Mouse (Mus musculus): ENCODE data around the gene Ly6g6f. TPM values are rescaled to one million over a fixed set of nuclear protein-coding genes. Genes with fewer than 3 reads are reported as not detected.

The Ly6g6f gene
- polyA plus RNA-seq (2021; fragmentation: Nextera tagmentation): 1.6 and 2.2 TPM in 2 replicates
- long read RNA-seq, experiment 1: 0 reads
- long read RNA-seq, experiment 2, partial matches to known transcripts: 1 of 1 reads
- long read RNA-seq, experiment 2, other reads (novel, unspliced or antisense): 0 of 1 reads

DNA sequence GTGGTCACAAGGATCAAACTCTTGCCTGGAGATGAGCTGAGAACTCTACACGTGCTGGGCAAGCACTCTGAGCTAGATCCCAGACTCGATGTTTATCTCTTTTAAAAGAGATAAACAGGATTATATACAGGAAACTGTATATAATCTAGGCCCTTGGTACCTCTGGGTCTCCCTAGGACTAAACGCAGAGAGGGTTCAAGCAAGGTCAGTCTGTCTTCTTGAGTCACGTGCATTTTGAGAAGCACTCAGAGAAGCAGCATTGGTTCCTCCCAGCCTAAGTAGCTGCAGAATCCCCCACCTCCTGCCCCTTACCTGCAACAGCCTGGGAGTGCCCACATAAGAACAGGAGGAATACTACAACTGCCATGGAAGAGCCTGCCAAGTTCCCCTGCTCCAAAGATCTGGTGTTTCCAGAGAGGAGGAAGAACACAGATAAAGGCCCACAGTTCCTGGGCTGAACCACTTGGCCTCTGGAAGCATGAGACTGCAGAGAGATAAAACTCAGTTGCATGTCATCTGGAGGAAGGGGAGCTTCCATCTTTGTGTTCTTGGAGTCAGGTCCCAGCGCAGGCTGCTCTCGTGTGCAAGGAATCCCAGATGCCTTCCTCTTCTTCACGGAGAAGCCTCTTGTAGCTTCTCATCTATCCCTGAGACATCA, at the start of gene Ly6g6f:
Gene Ly6g6f, minus strand, starts transcription at position 403 of the 658 bp plus-strand sequence.

DNA sequence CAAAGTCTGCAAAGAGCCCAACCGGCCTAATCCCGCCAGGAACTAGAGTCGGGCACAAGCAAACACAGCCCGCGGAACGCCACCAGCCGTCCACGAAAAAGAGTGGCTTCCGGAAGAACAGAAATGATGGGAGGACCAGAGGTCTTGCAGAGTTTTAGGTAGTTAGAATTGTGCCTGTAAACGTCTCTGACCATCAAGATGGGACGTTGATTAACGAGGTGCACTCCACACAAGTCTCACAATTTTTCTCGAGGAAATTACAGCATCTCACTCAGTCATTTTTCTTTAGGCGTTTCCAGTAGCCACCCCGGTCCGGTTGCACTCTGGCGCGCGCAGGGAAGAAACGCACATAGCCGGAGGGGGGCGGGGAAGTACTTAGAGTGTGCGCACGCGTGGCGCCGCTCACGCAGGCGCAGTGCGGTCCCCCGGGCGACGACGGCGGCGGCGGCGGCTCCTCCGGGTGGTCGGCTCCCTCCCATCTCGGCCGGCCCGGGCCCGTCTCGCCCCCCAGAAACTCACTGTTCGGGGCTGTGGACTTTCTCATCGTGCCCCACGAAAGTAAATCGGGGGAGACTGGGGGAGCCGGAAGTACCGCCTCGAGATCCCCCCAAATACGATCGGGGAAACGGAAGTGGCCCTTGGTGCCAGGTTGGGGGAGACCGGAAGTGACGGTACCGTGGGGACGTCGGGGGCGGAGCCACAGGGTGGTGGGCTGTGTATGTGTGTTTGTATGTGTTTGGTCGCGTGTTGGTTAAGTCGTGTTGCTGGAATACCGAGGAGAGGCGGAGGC, 49.6 kb upstream of the Ly6g6f start, which contains the start of gene Bag6:
Gene Bag6, plus strand, starts transcription at position 378 of the 790 bp plus-strand sequence.

GRCm38 (mm10) chr17:35131500-35132173, 46.2 kb upstream of the Ly6g6f start, which contains the start of gene Apom:
Gene Apom (minus strand): TSS chr17:35132050.

DNA sequence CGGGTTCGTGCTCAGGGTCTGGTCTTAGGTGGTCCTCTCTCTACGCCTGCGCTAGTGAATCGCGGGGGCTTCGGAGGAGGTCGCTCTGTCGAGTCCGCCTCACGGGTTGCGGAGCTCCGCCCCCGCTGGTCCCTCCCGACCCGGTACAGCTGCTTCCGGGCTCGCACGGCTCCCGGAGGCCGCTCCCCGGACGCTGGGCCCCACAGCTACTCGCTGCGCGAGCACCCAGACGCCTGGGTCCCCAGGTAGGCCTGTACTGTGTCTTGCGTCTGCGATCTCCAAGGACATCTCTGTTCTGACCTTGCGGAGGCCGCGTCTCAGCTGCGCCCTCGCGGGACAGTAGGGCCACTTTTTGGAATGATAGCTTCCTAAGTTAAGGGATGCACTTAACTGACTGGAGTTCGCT, 40.8 kb upstream of the Ly6g6f start, which contains the start of gene D17H6S53E:
Gene D17H6S53E, plus strand, starts transcription at position 168 of the 406 bp plus-strand sequence.

GRCm38 (mm10) chr17:35121871-35122303, 36.5 kb upstream of the Ly6g6f start, which contains the start of gene Csnk2b:
Gene Csnk2b (minus strand): TSS chr17:35122053.

DNA sequence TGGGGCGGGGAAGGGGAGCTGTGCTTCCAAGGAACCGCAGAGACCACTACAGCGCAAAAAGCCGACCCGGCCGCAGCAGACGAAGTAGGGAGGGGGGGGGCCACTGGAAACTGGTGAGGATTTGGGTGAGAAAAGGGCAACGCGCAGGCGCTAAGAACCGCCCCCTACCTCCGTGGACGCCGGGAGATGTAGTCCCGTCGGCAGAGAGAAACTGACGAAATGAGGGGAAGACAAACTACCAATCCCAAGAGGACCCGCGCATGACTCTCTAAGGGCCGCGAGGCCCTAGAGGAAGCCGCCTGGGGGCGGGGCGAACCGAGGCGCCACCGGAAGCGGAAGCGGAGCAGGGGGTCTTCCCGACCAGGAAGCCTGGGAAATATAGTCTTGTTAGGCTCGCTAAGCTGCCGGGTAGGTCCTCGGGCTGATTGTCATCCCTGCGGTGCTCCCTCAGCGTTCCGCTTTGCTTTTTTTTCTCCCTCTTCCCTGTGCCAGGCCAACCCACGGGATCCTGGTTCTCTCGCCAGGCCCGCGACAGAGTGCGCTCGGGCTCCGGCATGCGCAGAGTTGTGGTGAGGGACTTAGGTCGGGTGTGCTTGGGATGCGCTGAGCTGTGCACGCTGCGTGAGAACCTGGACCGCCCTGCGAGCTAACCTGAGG, 35.9 kb upstream of the Ly6g6f start, which contains the start of gene Gpank1:
Gene Gpank1, plus strand, starts transcription at position 313 of the 657 bp plus-strand sequence.

GRCm38 (mm10) chr17:35115046-35116019, 29.9 kb upstream of the Ly6g6f start, which contains the start of gene Ly6g5b:
Gene Ly6g5b (minus strand): TSS chr17:35115428.

GRCm38 (mm10) chr17:35108097-35108496, 22.7 kb upstream of the Ly6g6f start, which contains the start of gene Ly6g5c:
Gene Ly6g5c (plus strand): TSS chr17:35108279.

DNA sequence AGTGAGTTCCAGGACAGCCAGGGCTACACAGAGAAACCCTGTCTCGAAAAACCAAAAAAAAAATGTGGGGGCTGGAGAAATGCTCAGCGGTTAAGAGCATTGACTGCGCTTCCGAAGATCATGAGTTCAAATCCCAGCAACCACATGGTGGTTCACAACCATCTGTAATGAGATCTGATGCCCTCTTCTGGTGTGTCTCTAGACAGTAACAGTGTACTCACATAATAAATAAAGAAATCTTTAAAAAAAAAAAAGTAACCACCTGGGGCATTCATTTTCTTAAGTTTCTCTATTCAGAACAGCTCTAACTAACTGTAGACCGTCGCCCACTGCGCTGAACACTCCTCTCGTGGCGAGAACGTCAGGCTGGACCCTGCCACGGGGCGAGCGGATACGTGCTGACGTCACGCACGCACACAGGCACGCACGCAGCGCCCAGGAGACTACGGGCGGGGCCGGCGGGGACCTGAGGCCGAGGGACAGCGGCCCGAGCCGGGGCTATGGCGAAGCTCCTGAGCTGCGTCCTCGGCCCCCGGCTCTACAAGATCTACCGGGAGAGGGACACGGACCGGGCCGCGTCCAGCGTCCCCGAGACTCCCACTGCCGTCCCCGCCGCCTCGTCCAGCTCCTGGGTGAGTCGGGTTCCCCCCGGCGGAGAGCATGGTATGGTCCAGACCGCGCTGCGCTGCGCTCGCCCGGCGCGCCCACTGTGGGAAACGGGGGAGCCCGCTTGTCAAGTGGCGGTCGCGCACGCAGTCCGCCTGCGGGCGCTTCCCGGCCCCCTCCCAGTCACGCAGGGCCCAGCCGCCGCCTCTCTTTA, 3.6 kb upstream of the Ly6g6f start, which contains the start of gene Abhd16a:
Gene Abhd16a, plus strand, starts transcription at position 439 of the 820 bp plus-strand sequence.

GRCm38 (mm10) chr17:35077786-35078233, 7.6 kb downstream of the Ly6g6f start, which contains the start of gene Ly6g6d:
Gene Ly6g6d (minus strand): TSS chr17:35078065.

GRCm38 (mm10) chr17:35076507-35077176, 8.8 kb downstream of the Ly6g6f start, which contains the start of gene Ly6g6e:
Gene Ly6g6e (plus strand): TSS chr17:35076902.

DNA sequence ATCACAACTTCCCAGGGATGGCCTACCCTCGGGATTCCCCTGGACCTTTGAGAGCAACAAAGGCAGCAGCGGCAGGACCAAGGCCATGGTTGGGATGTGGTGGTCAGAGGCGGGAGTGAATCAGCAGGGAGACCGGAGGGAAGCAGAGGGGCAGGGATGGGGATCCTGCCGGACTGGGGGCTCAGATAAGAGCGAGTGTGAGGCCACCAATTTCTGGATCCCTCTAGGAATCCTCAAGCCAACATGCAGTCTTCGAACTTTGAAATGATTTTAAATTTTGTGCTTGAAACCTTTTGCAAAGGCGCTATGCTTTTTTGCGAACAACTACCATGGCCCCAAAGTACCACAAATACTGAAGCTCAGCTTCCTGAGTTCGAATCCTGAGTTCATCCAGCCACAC, 19.3 kb downstream of the Ly6g6f start, which contains the start of gene Mpig6b:
Gene Mpig6b, minus strand, starts transcription at position 101 of the 400 bp plus-strand sequence.

DNA sequence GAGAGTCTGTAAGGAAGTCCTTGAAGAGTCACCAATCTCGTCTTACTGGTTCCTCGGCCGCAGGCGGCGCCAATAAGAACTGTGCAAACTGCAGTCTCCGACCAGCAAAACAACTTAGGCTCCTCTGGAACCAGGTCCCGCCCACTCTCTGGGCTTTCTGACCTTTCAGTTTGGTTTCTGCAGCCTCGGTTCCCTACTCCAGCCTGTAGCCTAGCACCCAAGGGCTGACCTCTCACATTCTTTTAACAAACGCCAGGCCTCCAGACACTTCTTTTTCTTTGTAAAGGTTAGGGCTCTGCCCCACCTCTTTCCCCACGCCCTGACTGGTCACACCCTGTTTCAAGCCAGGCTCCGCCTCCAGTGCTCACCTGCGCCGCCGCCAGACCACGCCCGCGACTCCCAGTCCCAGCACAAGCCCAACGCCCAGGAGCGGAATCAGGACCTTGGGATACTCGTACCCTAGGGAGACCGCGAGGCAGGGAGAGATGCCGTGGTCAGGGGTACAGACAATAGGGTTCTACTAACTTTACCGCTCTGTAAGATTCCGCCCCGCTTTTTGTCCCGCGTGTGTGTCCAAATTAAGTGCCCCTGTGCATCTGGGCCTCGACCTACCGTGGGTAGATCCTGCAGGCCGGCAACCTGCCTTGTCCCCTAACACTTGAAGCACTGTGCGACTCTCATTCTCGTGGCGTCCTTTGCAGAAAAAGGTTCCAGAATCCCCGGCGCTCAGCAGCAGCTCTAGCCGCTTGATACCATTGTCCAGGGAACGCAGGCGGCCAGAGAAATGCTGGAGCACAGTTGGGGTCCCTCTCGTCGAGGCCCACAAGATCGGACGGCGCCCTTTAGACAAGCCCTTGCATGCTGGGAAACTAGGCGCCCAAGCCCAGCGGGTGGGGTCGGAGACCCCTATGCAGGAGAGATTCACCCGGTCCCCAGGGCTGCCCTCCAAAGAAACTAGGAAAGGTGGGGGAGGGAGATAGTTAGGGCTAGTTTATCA, 20.2 kb downstream of the Ly6g6f start, which contains the start of gene Ly6g6c:
Gene Ly6g6c, plus strand, starts transcription at position 438 of the 997 bp plus-strand sequence.

GRCm38 (mm10) chr17:35058911-35059892, 26.2 kb downstream of the Ly6g6f start, which contains the start of gene Ddah2:
Gene Ddah2 (plus strand): TSS chr17:35059035.

GRCm38 (mm10) chr17:35049561-35050016, 35.8 kb downstream of the Ly6g6f start, which contains the start of gene Clic1:
Gene Clic1 (plus strand): TSS chr17:35049966.

